Mouse (Mus musculus): ENCODE results near the gene Mpc2. TPM values are rescaled to one million over a fixed set of nuclear protein-coding genes. Genes with fewer than 3 reads are reported as not detected.

The Mpc2 gene
- polyA plus RNA-seq (2016; fragmentation: Nextera tagmentation; extraction: Ambion mirVana) = 130 and 137 TPM in 2 replicates

DNA sequence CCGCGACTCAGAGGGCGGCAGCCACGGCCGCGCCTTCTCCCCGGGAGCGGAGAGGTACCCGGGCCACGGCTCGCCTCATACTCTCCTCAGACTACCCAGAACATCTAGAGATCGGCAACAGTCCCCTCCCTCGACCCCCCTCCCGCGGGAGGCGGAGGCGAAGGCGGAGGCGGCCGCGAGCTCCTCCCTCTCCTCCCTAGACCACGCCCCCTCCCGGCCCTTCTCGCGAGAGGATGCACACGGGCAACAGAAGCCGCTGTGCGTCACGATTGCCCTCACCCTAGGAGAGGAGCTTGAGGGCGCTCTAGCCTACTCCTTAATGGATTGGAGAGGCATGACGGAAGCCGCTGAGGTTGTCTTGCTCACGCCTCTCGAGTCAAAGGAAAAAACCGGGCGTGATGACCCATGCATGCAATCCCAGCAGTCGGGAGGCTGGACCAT is at the start of gene Mpc2, which contains the start of gene Dcaf6:
Gene Mpc2, plus strand, starts transcription at position 278 of the 441 bp plus-strand sequence.
Gene Dcaf6, minus strand, starts transcription at position 116 of the 441 bp plus-strand sequence.
- Histone ChIP-seq H3K27ac (peak within 1 kb of the TSS; percentile 93), H3K9ac (peak within 1 kb of the TSS; percentile 81), H3K36me3 (no peaks in the 10 kb centered on the region), H3K4me1 (peaks cover 5% of the 10 kb centered on the region), H3K4me3 (peak within 1 kb of the TSS; percentile 83), H3K9me3 (no peaks in the 10 kb centered on the region), H3K27me3 (no peaks in the 10 kb centered on the region), H3K4me2 (replicated peaks) (peak within 1 kb of the TSS; percentile 74)
- peak; percentile 94 for ATAC-seq (ENCODE audit: insufficient number of reproducible peaks, insufficient read depth, low FRiP score, low TSS enrichment)
- under 1% methylated on average over 28 of the region's 37 CpGs for WGBS

DNA sequence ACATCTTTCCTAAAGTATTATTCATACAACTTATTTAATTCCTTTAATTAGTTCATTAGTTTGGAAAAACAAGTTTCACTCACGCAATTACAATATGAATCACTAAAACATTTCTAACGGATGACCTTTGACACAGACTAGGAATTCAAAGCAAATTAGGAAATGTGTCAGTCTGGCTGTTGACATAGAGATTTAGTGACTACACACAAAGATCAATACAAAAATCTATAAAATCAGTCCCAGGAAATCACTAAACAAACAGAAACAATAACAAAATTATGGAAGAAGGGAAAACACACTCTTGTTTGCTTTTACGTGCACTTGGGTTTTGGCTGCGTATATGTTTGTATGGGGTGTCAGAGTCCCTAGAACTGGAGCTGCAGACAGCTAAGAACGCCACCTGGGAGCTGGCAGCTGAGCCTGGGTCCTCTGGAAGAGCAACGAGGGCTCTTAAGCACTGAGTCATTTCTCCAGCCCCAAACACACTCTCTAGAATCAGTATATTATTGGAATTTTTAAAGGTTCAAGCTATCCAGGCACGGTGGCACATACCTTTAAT is 39.0 kb upstream of the Mpc2 start:
- H3K27me3 ChIP-seq = no peaks in the 10 kb centered on the region
- no peak overlapping the region for H3K9ac ChIP-seq
- WGBS = 75% methylated on average over 7 of the region's 7 CpGs
- no peak overlapping the region for H3K4me3 ChIP-seq
- H3K4me2 ChIP-seq (replicated peaks) = no peak overlapping the region
- H3K36me3 ChIP-seq = no peaks in the 10 kb centered on the region
- H3K4me1 ChIP-seq = no peaks in the 10 kb centered on the region
- no peaks in the 10 kb centered on the region for H3K9me3 ChIP-seq
- ATAC-seq (ENCODE audit: insufficient number of reproducible peaks, insufficient read depth, low FRiP score, low TSS enrichment) = no peak
- no peak overlapping the region for H3K27ac ChIP-seq

DNA sequence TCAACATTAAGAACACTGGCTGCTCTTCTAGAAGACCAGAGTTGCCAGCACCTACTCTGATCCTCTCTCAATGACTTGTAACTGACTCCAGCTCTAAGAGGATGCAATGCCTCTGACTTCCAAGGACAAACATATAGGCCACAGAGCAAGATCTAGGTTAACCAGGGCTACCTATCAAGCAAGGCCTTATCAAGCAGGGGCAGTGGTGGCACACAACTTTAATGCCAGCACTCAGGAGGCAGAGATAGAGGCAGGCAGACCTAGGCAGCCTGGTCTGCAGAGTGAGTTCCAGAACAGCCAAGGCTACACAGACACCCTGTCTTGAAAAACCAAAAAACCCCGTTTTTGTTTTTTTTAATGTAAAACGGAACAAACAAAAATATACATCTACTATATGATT is 34.2 kb upstream of the Mpc2 start:
- Histone ChIP-seq H3K4me3 (no peak overlapping the region), H3K36me3 (no peaks in the 10 kb centered on the region), H3K4me2 (replicated peaks) (no peak overlapping the region), H3K27me3 (no peaks in the 10 kb centered on the region), H3K9ac (no peak overlapping the region), H3K4me1 (no peaks in the 10 kb centered on the region), H3K27ac (no peak overlapping the region), H3K9me3 (no peaks in the 10 kb centered on the region)
- 84% methylated on average over 2 of the region's 2 CpGs for WGBS
- no peak for ATAC-seq (ENCODE audit: insufficient number of reproducible peaks, insufficient read depth, low FRiP score, low TSS enrichment)

DNA sequence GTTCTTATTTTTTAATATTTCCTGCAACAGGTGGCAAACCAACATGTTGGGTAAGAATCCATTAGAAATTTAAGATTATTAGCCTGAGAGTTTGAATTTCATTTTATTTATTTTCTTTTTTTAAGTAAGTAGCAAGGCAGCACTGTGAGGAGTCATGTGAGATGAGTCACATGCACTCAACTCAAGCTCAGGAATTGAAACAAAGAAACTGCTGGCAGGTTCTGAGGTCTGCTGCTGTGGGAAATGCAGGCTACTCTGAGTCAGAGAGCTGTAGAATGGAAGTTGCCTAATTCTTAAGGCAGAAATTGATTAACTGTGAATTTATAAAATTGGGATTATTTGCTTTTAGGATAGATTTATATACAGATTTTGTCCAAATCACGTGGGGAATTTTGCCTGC is 27.6 kb upstream of the Mpc2 start:
- Histone ChIP-seq H3K27ac (no peak overlapping the region), H3K4me2 (replicated peaks) (no peak overlapping the region), H3K9me3 (0 out of 2 replicates have a peak, but pooled peaks cover 3% of the 10 kb centered on the region), H3K27me3 (no peaks in the 10 kb centered on the region), H3K36me3 (no peaks in the 10 kb centered on the region), H3K4me3 (no peak overlapping the region), H3K9ac (no peak overlapping the region), H3K4me1 (no peaks in the 10 kb centered on the region)
- 81% methylated on average over 1 of the region's 1 CpGs for WGBS
- no peak for ATAC-seq (ENCODE audit: insufficient number of reproducible peaks, insufficient read depth, low FRiP score, low TSS enrichment)

DNA sequence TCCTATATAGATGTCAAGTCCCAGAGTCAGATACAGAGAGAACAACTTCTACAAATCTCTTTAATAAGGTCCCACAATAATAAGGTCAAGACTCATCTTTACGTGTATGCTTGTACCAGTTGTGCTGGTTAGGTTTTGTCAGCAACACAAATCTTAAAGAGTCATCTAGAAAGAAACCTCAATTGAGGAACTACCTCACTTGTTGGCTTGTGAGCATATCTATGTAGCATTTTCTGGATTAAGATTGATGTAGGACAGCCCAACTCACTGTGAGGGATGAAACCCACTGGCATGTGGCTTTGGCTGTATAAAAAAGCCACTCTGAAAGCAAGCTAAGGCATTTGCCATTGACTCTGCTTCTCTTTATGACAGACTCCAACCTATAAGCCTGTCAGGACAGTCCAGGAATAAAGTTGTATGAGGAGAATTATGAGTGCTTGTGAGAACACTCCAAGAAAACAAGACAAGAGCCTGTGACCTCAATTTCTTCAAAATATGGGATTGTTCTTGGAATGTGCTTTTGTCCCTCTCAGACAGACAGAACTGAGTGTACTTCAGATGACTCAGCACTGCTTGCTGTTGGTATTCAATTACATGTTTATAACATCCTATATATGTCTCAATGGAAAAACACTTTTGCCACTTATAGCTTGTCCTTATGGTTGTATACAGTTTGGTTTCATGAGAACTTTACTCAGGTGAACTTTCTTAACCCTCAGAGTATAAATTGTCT is 22.0 kb upstream of the Mpc2 start:
- WGBS = 88% methylated on average over 1 of the region's 1 CpGs
- no peak overlapping the region for H3K27ac ChIP-seq
- no peak for ATAC-seq (ENCODE audit: insufficient number of reproducible peaks, insufficient read depth, low FRiP score, low TSS enrichment)
- H3K4me2 ChIP-seq (replicated peaks) = no peak overlapping the region
- no peaks in the 10 kb centered on the region for H3K4me1 ChIP-seq
- H3K27me3 ChIP-seq = no peaks in the 10 kb centered on the region
- no peak overlapping the region for H3K9ac ChIP-seq
- H3K9me3 ChIP-seq = 0 out of 2 replicates have a peak, but pooled peaks cover 3% of the 10 kb centered on the region
- no peak overlapping the region for H3K4me3 ChIP-seq
- H3K36me3 ChIP-seq = no peaks in the 10 kb centered on the region

DNA sequence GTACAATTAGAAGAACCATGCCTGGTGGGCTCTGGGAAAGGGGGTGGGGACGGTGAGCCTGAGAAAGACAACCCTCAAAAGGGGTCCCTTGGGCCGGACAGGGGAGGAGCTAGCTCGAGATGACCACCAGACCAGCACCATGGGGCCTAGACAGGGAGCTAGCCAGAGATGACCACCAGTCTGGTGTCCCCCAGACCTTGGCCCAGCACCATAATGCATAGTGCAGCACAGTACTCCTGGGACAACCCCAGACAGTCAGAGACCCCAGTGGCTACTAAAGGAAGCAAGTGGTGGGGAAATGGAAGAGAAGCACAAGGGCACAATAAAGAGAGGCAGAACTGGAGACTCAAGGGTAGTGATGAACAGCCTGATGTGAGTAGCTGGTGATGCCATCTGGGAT is 19.6 kb upstream of the Mpc2 start:
- H3K4me2 ChIP-seq (replicated peaks) = no peak overlapping the region
- no peak overlapping the region for H3K4me3 ChIP-seq
- no peaks in the 10 kb centered on the region for H3K27me3 ChIP-seq
- 0 out of 2 replicates have a peak, but pooled peaks have one; percentile 41 for ATAC-seq (ENCODE audit: insufficient number of reproducible peaks, insufficient read depth, low FRiP score, low TSS enrichment)
- H3K9me3 ChIP-seq = no peaks in the 10 kb centered on the region
- H3K36me3 ChIP-seq = no peaks in the 10 kb centered on the region
- H3K4me1 ChIP-seq = no peaks in the 10 kb centered on the region
- 68% methylated on average over 3 of the region's 3 CpGs for WGBS
- no peak overlapping the region for H3K9ac ChIP-seq
- H3K27ac ChIP-seq = no peak overlapping the region

DNA sequence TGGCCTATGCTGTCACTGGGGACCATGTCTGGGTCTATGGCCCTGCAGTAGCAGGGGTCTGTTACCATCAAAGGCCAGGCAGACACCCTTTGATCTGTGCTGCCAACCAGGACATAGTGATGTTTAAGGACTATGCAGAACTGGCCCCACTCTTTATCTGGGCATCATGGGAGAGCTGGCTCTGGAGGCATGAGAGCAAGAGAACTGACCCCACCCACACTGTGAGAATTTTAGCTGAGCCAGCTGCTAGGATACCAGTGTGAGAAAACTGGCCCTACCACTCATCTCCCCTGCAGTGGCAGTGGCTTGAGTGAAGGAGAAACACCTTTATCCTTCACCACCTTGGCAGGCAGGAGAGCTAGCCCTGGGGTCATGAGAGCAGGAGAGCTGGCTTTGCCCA is 19.2 kb upstream of the Mpc2 start:
- H3K27ac ChIP-seq = no peak overlapping the region
- no peaks in the 10 kb centered on the region for H3K4me1 ChIP-seq
- no peak overlapping the region for H3K9ac ChIP-seq
- H3K36me3 ChIP-seq = no peaks in the 10 kb centered on the region
- 0 out of 2 replicates have a peak, but pooled peaks have one; percentile 35 for ATAC-seq (ENCODE audit: insufficient number of reproducible peaks, insufficient read depth, low FRiP score, low TSS enrichment)
- H3K27me3 ChIP-seq = no peaks in the 10 kb centered on the region
- no peak overlapping the region for H3K4me3 ChIP-seq
- no peaks in the 10 kb centered on the region for H3K9me3 ChIP-seq
- H3K4me2 ChIP-seq (replicated peaks) = no peak overlapping the region

DNA sequence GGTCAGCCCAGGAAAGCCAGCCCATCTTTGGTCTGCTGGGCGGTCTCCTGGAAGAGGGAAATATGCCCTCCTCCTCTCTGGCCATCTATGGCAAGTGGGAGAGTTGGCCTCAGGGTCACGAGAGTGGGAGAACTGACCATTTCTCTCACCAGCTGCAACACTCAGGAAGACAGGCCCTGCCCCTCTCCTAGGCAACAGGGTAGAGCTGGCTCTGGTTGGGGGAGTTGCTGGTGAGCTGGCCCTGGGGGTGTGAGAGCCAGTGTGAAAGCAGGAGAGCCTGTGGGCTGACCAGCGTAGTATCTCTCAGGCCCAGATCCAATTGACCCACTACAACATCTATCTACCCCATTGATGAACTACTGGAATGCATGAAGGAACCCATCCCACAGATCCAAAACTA is 18.7 kb upstream of the Mpc2 start:
- H3K4me2 ChIP-seq (replicated peaks) = no peak overlapping the region
- 74% methylated on average over 3 of the region's 3 CpGs for WGBS
- H3K36me3 ChIP-seq = no peaks in the 10 kb centered on the region
- H3K27ac ChIP-seq = no peak overlapping the region
- no peak for ATAC-seq (ENCODE audit: insufficient number of reproducible peaks, insufficient read depth, low FRiP score, low TSS enrichment)
- no peak overlapping the region for H3K4me3 ChIP-seq
- H3K4me1 ChIP-seq = no peaks in the 10 kb centered on the region
- no peak overlapping the region for H3K9ac ChIP-seq
- H3K9me3 ChIP-seq = no peaks in the 10 kb centered on the region
- no peaks in the 10 kb centered on the region for H3K27me3 ChIP-seq

DNA sequence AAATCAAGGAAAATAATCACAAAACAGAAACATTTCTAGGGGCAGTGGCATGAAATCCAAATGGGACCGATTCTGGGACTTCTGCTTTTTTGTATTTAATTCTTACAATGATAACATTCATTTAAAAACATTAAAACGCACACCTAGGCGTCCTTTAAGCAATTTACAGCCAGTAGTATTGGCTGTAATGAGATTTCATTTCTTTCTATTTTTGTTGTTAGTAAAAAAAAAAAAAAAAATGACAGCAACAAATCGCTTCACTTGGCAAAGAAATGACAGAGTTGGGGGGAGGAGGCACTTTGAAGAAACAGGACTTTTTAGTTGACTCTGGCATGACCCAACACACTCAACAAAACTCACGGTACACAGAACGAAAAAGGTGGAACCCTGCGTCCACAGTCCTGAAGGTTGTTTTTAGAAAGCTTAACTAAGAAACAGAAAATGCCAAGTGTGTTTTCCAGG is 1.4 kb upstream of the Mpc2 start:
- H3K4me1 ChIP-seq = peaks cover 5% of the 10 kb centered on the region
- no peak overlapping the region for H3K27ac ChIP-seq

DNA sequence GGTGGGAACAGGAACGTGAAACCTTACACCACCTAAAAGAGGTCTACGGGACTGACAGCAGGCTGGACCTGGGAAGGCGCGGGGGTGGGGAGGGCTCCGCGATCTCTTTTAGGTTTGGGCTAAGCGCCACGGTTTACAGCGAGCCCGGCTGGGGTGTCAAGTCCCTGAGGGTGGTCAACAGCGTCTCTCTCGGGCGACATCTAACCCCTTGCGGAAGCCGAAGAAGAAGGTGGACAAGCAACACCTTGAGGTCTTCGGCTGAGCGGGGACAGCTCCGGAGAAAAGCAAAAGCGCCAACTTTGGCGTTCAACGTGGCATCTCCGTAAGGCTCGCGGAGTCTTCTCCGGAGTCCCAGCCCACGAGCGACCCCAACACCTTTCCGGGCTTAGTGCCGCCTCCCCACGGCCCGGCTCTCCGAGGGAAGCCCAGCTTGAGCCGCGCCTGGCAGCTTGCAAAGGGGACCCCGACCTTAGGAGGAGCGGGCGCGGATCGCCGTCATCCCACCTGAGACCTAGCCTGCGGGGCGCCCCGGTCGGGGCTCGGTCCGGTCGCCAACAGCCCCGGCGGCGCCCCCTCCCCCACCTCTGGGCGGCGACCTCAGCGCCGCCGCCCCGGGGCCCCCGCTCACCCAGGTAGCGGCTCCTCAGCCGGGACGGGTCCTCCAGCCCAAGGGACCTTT is 795 bp upstream of the Mpc2 start:
- Histone ChIP-seq H3K36me3 (no peaks in the 10 kb centered on the region), H3K4me3 (peak overlapping the region; percentile 83), H3K4me2 (replicated peaks) (peak overlapping the region; percentile 65), H3K4me1 (peaks cover 5% of the 10 kb centered on the region), H3K27me3 (no peaks in the 10 kb centered on the region), H3K9me3 (no peaks in the 10 kb centered on the region), H3K9ac (peak overlapping the region; percentile 81), H3K27ac (peak overlapping the region; percentile 93)
- peak; percentile 4 for ATAC-seq (ENCODE audit: insufficient number of reproducible peaks, insufficient read depth, low FRiP score, low TSS enrichment)
- WGBS = under 1% methylated on average over 49 of the region's 60 CpGs

More for the DNA sequence above, 1.4 kb upstream of the Mpc2 start:
- Histone ChIP-seq H3K4me2 (replicated peaks) (peak overlapping the region; percentile 65), H3K4me3 (peak overlapping the region; percentile 83), H3K9me3 (no peaks in the 10 kb centered on the region), H3K9ac (peak overlapping the region; percentile 81), H3K27me3 (no peaks in the 10 kb centered on the region), H3K36me3 (no peaks in the 10 kb centered on the region)
- ATAC-seq (ENCODE audit: insufficient number of reproducible peaks, insufficient read depth, low FRiP score, low TSS enrichment) = no peak
- WGBS = 18% methylated on average over 7 of the region's 7 CpGs

DNA sequence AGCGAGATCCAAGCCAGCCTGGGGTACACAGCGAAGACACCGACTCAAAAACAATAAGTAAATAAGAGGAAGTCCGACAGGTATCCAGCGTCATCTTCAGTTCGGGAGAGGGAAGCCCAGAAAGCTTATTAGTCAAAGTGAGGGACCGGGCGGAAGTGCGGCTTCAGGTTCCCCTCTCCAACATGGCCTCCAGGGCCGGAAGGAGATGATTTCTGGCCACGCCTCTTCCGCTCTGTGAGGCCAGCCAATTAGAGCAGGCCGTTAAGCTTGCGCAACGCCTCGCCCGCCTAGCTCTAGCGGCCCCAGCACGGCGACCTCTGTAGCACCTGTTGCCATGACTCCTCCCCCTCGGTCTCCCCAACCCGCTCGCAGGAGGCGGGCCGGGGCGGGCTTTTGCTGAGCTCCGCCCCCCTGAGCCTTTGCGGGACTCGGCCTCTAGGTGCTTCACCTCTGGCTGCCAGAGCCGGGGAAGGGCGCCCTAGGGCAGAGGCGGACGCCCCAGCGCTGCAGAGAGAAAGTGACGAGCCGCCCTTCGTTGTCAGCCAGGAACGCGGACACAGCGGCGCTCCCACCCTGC is 452 bp downstream of the Mpc2 start:
- WGBS = under 1% methylated on average over 41 of the region's 41 CpGs
- H3K36me3 ChIP-seq = no peaks in the 10 kb centered on the region
- H3K9me3 ChIP-seq = no peaks in the 10 kb centered on the region
- peak; percentile 97 for ATAC-seq (ENCODE audit: insufficient number of reproducible peaks, insufficient read depth, low FRiP score, low TSS enrichment)
- peak overlapping the region; percentile 93 for H3K27ac ChIP-seq
- no peaks in the 10 kb centered on the region for H3K27me3 ChIP-seq
- H3K4me2 ChIP-seq (replicated peaks) = peak overlapping the region; percentile 74
- H3K4me3 ChIP-seq = peak overlapping the region; percentile 83
- H3K9ac ChIP-seq = peak overlapping the region; percentile 72
- peaks cover 5% of the 10 kb centered on the region for H3K4me1 ChIP-seq

Measured in embryonic facial prominence, embryonic 12.5 days (tissue).